Mouse (Mus musculus) stomach, embryonic 15.5 days (tissue): ENCODE results near the gene Hmgcs1. TPM values are rescaled to one million over a fixed set of nuclear protein-coding genes. Genes with fewer than 3 reads are reported as not detected.
"Not testable (repeated sequence)": the region's sequence is repeated elsewhere in the genome, so short reads cannot be mapped to it uniquely, and the experiment has no call there.

Experiments
- ATAC-seq: fragments of 200-750 bp; cut with Nextera tagmentation; 2 replicates; pipeline ENCODE4 v1.8.0; 2017; ENCODE audit warnings: low read depth, moderate number of reproducible peaks, moderate TSS enrichment; ENCODE audit not compliant: insufficient read depth, low FRiP score
- H3K27ac ChIP-seq: fragments of 300-500 bp; sonication (generic); 2 replicates; pipeline ENCODE4 v1.5.1; 2015; ENCODE audit warnings: mild to moderate bottlenecking, inconsistent platforms
- H3K27me3 ChIP-seq: fragments of 300-500 bp; sonication (generic); replicated peaks from 2 replicates; pipeline ENCODE4 v1.6.1; 2015; ENCODE audit warnings: inconsistent platforms
- H3K36me3 ChIP-seq: fragments of 300-500 bp; sonication (generic); 2 replicates; pipeline ENCODE4 v1.6.1; 2015; ENCODE audit warnings: inconsistent platforms
- H3K4me1 ChIP-seq: fragments of 300-500 bp; sonication (generic); 2 replicates; pipeline ENCODE4 v1.6.1; 2015; ENCODE audit warnings: inconsistent platforms
- H3K4me2 ChIP-seq: fragments of 300-500 bp; sonication (generic); 2 replicates; pipeline ENCODE4 v1.6.1; 2015; ENCODE audit warnings: mild to moderate bottlenecking, inconsistent platforms
- H3K4me3 ChIP-seq: fragments of 300-500 bp; sonication (generic); replicated peaks from 2 replicates; pipeline ENCODE4 v1.5.1; 2015; ENCODE audit warnings: inconsistent platforms
- H3K9ac ChIP-seq: fragments of 300-500 bp; sonication (generic); 2 replicates; pipeline ENCODE4 v1.6.1; 2015; ENCODE audit warnings: inconsistent platforms
- H3K9me3 ChIP-seq: fragments of 300-500 bp; sonication (generic); 2 replicates; pipeline ENCODE4 v1.6.1; 2016; ENCODE audit warnings: inconsistent platforms
- WGBS: fragments of 180-500 bp; shearing (Covaris S2); methylation state at CpG from one replicate; pipeline ENCODE4 v1.1.7; 2015; 5-methylcytosine and 5-hydroxymethylcytosine counted together
- polyA plus RNA-seq: library from polyadenylated mRNA; unstranded; fragments of >200 nt; fragmentation: Nextera tagmentation; extraction: Ambion mirVana; gene quantifications from 2 replicates; pipeline ENCODE4 v1.2.1, GENCODE M21; 2015

Gene Hmgcs1
- polyA plus RNA-seq, 1 experiment from 2014 or later = 183 TPM

- no peak for ATAC-seq
- Histone ChIP-seq H3K9me3 (no peaks in the 10 kb centered on the region), H3K36me3 (no peaks in the 10 kb centered on the region), H3K27me3 (no peaks in the 10 kb centered on the region), H3K4me2 (no peak overlapping the region), H3K4me1 (no peaks in the 10 kb centered on the region), H3K9ac (no peak overlapping the region), H3K27ac (no peak overlapping the region), H3K4me3 (no peak overlapping the region)
- 69% methylated on average over 2 of the region's 2 CpGs for WGBS
Observed at GRCm38 (mm10) chr13:119679721-119680120, 10.5 kb upstream of the Hmgcs1 start.

DNA sequence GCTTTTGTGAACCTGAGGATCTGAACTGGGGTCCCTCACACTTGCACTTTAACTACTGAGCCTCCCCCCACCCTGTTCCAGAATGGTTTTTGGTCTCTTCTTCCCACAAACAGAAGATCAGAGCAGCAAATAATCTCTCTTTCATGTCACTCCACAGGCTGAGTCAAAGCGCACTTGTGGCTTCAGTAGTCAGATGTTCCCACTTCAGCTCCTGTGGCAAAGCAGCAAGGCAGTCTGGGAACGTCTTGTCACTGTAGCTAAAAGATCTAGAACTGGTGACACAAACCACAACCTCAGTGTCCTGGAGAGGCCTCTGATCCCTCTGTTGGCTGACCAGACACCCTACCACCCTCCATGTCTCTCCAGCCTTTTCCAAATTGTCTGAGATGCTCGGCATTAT is 9.0 kb upstream of the Hmgcs1 start:
- no peaks in the 10 kb centered on the region for H3K4me1 ChIP-seq
- no peak overlapping the region for H3K4me2 ChIP-seq
- H3K27ac ChIP-seq = no peak overlapping the region
- no peaks in the 10 kb centered on the region for H3K36me3 ChIP-seq
- WGBS = 62% methylated on average over 3 of the region's 3 CpGs
- H3K4me3 ChIP-seq = no peak overlapping the region
- no peaks in the 10 kb centered on the region for H3K27me3 ChIP-seq
- no peaks in the 10 kb centered on the region for H3K9me3 ChIP-seq
- no peak for ATAC-seq
- H3K9ac ChIP-seq = no peak overlapping the region

DNA sequence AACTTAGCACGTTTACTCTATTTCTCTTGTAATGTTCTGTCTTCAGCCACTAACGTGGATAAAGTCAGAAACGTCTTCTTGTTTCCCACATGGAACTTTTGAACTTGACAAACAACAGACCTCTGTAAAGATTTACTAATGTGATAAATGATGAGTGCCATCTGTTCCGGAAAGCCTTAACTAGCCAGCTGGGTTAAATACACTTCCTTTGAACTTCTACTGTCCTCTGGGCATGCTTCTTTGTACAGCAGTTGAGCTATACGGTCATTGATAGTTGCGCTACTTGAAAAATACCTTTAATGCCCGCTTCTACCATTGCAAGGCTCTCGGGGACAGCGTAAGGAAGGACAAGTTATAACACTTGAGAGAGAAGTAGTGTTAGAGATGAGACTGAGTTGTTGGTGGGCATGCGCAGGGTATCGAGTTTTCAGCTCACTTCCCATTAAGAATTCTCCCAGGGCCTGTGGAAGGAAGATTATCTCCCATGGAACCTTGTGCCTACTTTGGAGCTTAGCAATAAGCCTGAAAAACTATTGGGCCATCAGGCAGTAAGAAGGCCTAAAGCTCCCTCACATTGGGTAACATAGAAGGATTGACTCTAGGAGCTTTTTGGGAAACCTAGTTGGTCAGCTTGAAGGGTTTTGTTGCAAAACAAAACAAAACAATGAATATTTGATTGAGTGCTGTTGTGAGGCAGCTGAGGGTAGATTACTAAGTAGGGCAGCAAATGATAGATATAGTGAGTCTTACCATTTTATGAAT is 5.6 kb upstream of the Hmgcs1 start:
- H3K27me3 ChIP-seq = no peaks in the 10 kb centered on the region
- no peak overlapping the region for H3K27ac ChIP-seq
- no peaks in the 10 kb centered on the region for H3K36me3 ChIP-seq
- H3K4me3 ChIP-seq = no peak overlapping the region
- H3K9me3 ChIP-seq = no peaks in the 10 kb centered on the region
- no peak overlapping the region for H3K9ac ChIP-seq
- no peak for ATAC-seq
- no peaks in the 10 kb centered on the region for H3K4me1 ChIP-seq
- H3K4me2 ChIP-seq = no peak overlapping the region
- WGBS = 55% methylated on average over 11 of the region's 11 CpGs

DNA sequence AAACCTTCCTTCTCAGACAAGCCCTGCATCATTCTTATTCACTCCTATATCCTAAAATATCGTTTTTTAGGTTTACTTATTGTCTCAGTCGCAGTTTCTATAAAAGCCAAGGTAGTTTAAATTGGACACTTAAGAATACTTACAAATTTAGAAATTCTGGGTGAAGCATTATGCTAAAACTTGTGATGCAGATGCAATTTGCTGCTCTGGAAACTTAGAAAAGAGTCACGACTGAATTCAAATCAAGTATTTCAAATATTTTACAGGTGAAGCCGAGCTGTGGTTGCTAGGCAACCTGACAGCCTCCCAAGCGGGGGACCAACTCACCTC is 505 bp upstream of the Hmgcs1 start:
- Histone ChIP-seq H3K9me3 (no peaks in the 10 kb centered on the region), H3K4me1 (peaks cover 11% of the 10 kb centered on the region; the same call in 1 of the 2 replicates), H3K27me3 (no peaks in the 10 kb centered on the region), H3K27ac (peak overlapping the region; percentile 12; the same call in 1 of the 2 replicates), H3K9ac (no peak overlapping the region), H3K4me2 (peak overlapping the region; percentile 48), H3K4me3 (peak overlapping the region; percentile 83), H3K36me3 (no peaks in the 10 kb centered on the region)
- WGBS = 12% methylated on average over 5 of the region's 5 CpGs
- no peak for ATAC-seq

DNA sequence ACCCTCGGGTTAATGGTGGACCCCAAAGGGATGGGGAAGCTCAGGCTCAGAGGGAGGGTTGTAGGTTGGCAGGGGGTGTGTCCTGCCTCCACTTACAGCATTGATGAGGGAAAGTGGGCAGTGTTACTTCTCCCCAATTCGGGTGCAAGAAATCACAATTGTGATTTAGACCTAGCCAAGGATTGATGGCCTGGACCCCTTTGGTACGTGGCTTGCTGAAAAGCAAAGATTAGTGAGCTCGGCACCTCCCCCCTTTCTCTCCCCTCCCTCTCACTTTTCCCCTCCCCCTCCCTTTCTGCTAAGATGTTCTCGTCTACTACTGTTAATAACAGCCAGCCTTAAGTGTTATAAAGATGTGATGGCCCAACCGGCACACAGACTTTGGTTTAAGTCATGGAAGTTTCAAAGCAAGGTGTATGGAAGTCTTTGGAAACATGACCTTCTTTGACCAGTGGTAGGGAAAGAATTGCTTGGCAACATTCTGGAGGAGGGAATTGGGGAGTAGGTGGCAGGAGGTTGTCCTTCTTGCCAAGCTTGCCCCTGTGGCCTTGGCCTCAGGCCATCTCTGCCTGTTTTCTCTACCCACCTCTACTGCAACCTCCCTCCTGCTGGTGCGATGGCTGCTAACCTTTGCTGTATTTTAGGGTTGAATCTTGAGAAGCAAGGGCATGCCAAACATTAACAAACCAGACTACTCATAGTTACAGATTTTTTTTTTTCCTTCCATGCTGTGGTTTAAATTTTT is 869 bp downstream of the Hmgcs1 start:
- ATAC-seq = no peak
- no peaks in the 10 kb centered on the region for H3K36me3 ChIP-seq
- peak overlapping the region; percentile 96 for H3K27ac ChIP-seq
- H3K9ac ChIP-seq = peak overlapping the region; percentile 84
- no peaks in the 10 kb centered on the region for H3K9me3 ChIP-seq
- H3K4me3 ChIP-seq = peak overlapping the region; percentile 83
- H3K27me3 ChIP-seq = no peaks in the 10 kb centered on the region
- H3K4me1 ChIP-seq = peaks cover 13% of the 10 kb centered on the region; the same call in 1 of the 2 replicates
- WGBS = 2% methylated on average over 7 of the region's 7 CpGs
- peak overlapping the region; percentile 62 for H3K4me2 ChIP-seq

DNA sequence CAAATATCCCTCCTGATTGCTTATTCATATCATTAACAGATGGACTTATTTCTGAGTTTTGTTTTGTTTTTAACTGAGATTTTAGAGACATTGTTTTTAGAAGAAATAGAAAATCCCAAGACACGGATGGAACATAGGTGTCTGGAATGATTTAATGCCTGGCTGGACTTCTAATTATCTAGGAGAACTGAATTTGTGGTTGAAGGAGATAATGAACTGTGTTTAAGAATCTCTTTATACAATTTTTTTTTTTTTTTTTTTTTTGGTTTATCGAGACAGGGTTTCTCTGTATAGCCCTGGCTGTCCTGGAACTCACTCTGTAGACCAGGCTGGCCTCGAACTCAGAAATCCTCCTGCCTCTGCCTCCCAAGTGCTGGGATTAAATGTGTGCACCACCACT is 1.8 kb downstream of the Hmgcs1 start:
- not testable (repeated sequence) for H3K36me3 ChIP-seq, H3K27me3 ChIP-seq, ATAC-seq, H3K9me3 ChIP-seq, H3K27ac ChIP-seq, H3K9ac ChIP-seq
- H3K4me2 ChIP-seq = peak overlapping the region; percentile 62
- WGBS = 64% methylated on average over 3 of the region's 3 CpGs
- peaks cover 16% of the 10 kb centered on the region; the same call in 1 of the 2 replicates for H3K4me1 ChIP-seq
- H3K4me3 ChIP-seq = peak overlapping the region; percentile 83; the same call in 1 of the 2 replicates

- WGBS = 58% methylated on average over 4 of the region's 4 CpGs
- Histone ChIP-seq H3K27ac (peak overlapping the region; percentile 21; the same call in 1 of the 2 replicates), H3K36me3 (peaks cover 11% of the 10 kb centered on the region), H3K4me1 (peaks cover 16% of the 10 kb centered on the region; the same call in 1 of the 2 replicates), H3K27me3 (no peaks in the 10 kb centered on the region), H3K4me2 (no peak overlapping the region), H3K4me3 (no peak overlapping the region), H3K9ac (no peak overlapping the region), H3K9me3 (no peaks in the 10 kb centered on the region)
- ATAC-seq = no peak
Observed at GRCm38 (mm10) chr13:119695676-119696075, 5.5 kb downstream of the Hmgcs1 start.

GRCm38 (mm10) chr13:119696496-119696895 is 6.3 kb downstream of the Hmgcs1 start:
- ATAC-seq = no peak
- H3K4me1 ChIP-seq = peaks cover 16% of the 10 kb centered on the region; the same call in 1 of the 2 replicates

DNA sequence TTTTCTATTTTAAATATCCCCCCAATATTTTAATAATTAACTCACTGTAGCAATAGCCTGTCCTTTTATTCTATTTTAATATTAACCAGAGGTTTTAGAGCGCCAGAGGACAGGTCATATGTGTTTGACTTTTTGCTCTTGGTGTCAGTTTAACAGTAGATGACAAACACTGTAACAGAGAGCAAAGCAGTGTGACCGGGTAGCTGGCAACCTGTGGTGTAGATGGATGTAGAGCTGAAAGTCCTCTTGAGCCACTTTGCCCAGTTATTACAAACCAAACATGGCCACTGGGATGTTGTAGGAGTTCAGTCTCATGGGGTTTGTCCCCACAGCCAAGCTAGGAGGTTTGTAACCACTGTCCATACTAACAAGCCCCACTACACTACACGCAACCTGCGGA is 8.3 kb downstream of the Hmgcs1 start:
- H3K27ac ChIP-seq = no peak overlapping the region
- peaks cover 26% of the 10 kb centered on the region for H3K36me3 ChIP-seq
- 0 out of 2 replicates have a peak, but pooled peaks cover 9% of the 10 kb centered on the region for H3K4me1 ChIP-seq
- H3K9ac ChIP-seq = no peak overlapping the region
- H3K4me2 ChIP-seq = no peak overlapping the region
- WGBS = 82% methylated on average over 4 of the region's 4 CpGs
- no peaks in the 10 kb centered on the region for H3K9me3 ChIP-seq
- H3K27me3 ChIP-seq = no peaks in the 10 kb centered on the region
- no peak for ATAC-seq
- H3K4me3 ChIP-seq = no peak overlapping the region

More at GRCm38 (mm10) chr13:119696496-119696895, 6.3 kb downstream of the Hmgcs1 start:
- H3K9me3 ChIP-seq = no peaks in the 10 kb centered on the region
- no peak overlapping the region for H3K4me2 ChIP-seq
- no peak overlapping the region for H3K4me3 ChIP-seq
- no peaks in the 10 kb centered on the region for H3K27me3 ChIP-seq
- no peak overlapping the region for H3K27ac ChIP-seq
- WGBS = 73% methylated on average over 1 of the region's 1 CpGs
- H3K36me3 ChIP-seq = peaks cover 16% of the 10 kb centered on the region
- H3K9ac ChIP-seq = no peak overlapping the region

DNA sequence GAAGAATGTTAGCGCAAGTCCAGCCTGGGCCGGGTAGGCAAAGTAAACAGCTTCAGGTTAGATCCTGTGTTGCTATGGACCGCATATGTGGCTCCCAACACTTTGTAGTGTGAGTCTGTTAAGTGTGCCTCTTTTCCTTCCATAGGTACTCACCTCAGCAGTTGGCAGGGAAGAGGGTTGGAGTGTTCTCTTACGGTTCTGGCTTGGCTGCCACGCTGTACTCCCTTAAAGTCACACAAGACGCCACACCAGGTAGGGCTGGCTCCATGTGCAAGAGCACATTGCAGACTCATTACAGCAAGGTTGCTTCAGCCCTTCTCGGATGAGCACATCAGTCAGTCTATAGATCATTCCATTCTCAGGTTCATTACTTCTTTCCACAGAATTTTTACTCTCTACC is 14.1 kb downstream of the Hmgcs1 start:
- no peak overlapping the region for H3K4me3 ChIP-seq
- H3K27me3 ChIP-seq = no peaks in the 10 kb centered on the region
- 84% methylated on average over 7 of the region's 7 CpGs for WGBS
- no peak overlapping the region for H3K4me2 ChIP-seq
- no peaks in the 10 kb centered on the region for H3K9me3 ChIP-seq
- no peak overlapping the region for H3K9ac ChIP-seq
- H3K36me3 ChIP-seq = peaks cover 52% of the 10 kb centered on the region
- no peak for ATAC-seq
- H3K27ac ChIP-seq = no peak overlapping the region
- no peaks in the 10 kb centered on the region for H3K4me1 ChIP-seq

DNA sequence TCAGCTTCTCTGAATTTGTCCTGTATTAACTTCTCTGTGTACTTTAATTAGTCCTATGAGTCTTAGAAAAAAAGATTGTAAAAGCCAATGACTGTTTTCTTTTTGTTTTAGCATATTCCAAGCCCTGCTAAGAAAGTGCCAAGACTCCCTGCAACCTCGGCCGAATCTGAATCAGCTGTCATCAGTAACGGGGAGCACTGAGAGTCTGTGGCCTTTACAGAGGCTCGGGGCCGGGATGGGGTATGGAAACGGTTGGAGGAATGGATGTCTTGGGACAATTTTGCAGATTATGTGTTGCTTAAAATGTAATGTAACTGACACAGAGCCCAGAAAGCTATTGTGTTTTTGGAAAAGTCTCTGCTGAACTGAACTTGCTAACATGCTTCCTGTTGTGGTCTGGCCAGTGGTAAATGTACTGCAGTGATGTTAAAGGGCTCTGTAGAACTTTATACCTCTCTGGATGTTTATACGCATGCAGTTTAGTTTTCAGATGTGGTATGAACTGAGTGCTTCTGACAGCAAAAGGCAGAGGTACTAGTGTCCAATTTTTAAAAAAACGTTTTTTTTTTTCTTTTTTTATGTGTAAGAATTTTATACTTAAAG is 16.2 kb downstream of the Hmgcs1 start:
- 81% methylated on average over 8 of the region's 8 CpGs for WGBS
- H3K9me3 ChIP-seq, H3K4me1 ChIP-seq, H3K4me3 ChIP-seq, H3K9ac ChIP-seq, H3K27me3 ChIP-seq, H3K27ac ChIP-seq, ATAC-seq, H3K4me2 ChIP-seq: not testable (repeated sequence)
- peaks cover 35% of the 10 kb centered on the region for H3K36me3 ChIP-seq

DNA sequence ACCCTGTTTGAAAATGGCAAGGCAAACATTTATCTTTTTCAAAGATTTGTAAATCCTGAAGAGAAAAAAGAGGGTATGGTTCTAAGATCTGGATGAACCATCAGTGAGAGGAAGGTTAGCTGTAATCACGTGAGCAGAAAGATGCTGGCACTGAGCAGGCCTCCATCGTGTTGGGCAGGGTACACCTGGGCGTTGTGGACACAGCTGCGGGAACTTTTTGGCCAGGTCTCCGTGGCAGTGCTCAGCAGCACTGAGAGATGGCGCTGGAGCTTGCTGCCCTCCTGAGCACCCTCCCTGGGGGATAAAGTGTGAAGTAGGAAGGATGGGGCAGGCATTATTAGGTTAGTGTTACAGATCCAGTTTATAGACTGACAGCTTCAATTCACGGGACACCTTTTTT is 16.8 kb downstream of the Hmgcs1 start:
- H3K4me3 ChIP-seq = no peak overlapping the region
- H3K9ac ChIP-seq = no peak overlapping the region
- 62% methylated on average over 7 of the region's 7 CpGs for WGBS
- peaks cover 35% of the 10 kb centered on the region for H3K36me3 ChIP-seq
- H3K4me2 ChIP-seq = no peak overlapping the region
- no peak overlapping the region for H3K27ac ChIP-seq
- H3K4me1 ChIP-seq = no peaks in the 10 kb centered on the region
- no peaks in the 10 kb centered on the region for H3K9me3 ChIP-seq
- no peak for ATAC-seq
- H3K27me3 ChIP-seq = no peaks in the 10 kb centered on the region
